Mouse (Mus musculus) liver, adult 2 months (tissue): Measurements from ENCODE around the gene Cyp2g1. TPM values are rescaled to one million over a fixed set of nuclear protein-coding genes. Genes with fewer than 3 reads are reported as not detected.
"Not testable (repeated sequence)": the region's sequence is repeated elsewhere in the genome, so short reads cannot be mapped to it uniquely, and the experiment has no call there.

Experiments used
- DNase-seq: peaks from one replicate; pipeline ENCODE4 v3.0.0-alpha.2; 2011; ENCODE audit warnings: low read depth, low spot score; ENCODE audit errors: extremely low read depth
- H3K27ac ChIP-seq: fragments of 200-500 bp; replicated peaks from 2 replicates; pipeline ENCODE4 v1.5.1; 2012; ENCODE audit warnings: low read depth, mild to moderate bottlenecking, control low read depth, inconsistent platforms, low read length; ENCODE audit not compliant: insufficient read depth
- H3K27me3 ChIP-seq: fragments of 200-500 bp; 2 replicates; pipeline ENCODE4 v1.6.1; 2012; ENCODE audit warnings: mild to moderate bottlenecking, moderate library complexity, low read length, inconsistent platforms; ENCODE audit not compliant: control insufficient read depth, insufficient read depth
- H3K36me3 ChIP-seq: fragments of 200-500 bp; 2 replicates; pipeline ENCODE4 v1.6.1; 2012; ENCODE audit warnings: low read length, inconsistent platforms; ENCODE audit not compliant: control insufficient read depth, insufficient read depth
- H3K4me1 ChIP-seq: fragments of 200-500 bp; 2 replicates; pipeline ENCODE4 v1.6.1; 2011; ENCODE audit warnings: low read length; ENCODE audit not compliant: control insufficient read depth, insufficient read depth
- H3K4me3 ChIP-seq: fragments of 200-500 bp; 2 replicates; pipeline ENCODE4 v1.5.1; 2011; ENCODE audit warnings: low read depth, mild to moderate bottlenecking, control low read depth, low read length, moderate library complexity; ENCODE audit not compliant: insufficient read depth
- H3K79me2 ChIP-seq: fragments of 200-500 bp; 2 replicates; pipeline ENCODE4 v1.6.1; 2012; ENCODE audit warnings: inconsistent platforms, mild to moderate bottlenecking, low read length, moderate library complexity; ENCODE audit not compliant: control insufficient read depth, insufficient read depth
- H3K9ac ChIP-seq: fragments of 200-500 bp; 2 replicates; pipeline ENCODE4 v1.6.1; 2012; ENCODE audit warnings: low read depth, mild to moderate bottlenecking, control low read depth, inconsistent platforms, low read length
- CTCF ChIP-seq: fragments of 200-500 bp; IDR thresholded peaks from 2 replicates; pipeline ENCODE4 v1.5.1; 2011; ENCODE audit warnings: low read depth, low read length, control low read depth
- POLR2A ChIP-seq: fragments of 200-500 bp; IDR thresholded peaks from 2 replicates; pipeline ENCODE4 v1.6.1; 2011; ENCODE audit warnings: low read length, control low read depth; ENCODE audit not compliant: insufficient read depth; ENCODE audit errors: extremely low read depth
- WGBS: fragments of 180-500 bp; shearing (Covaris S2); methylation state at CpG from one replicate; pipeline ENCODE4 v1.1.7; 2018; 5-methylcytosine and 5-hydroxymethylcytosine counted together
- polyA plus RNA-seq: library from polyadenylated mRNA; depleted of rRNA; stranded (reverse); fragments of >200 nt; gene quantifications from 2 replicates; pipeline ENCODE4 v1.2.3, GENCODE M21; 2012
- total RNA-seq: library from RNA; depleted of rRNA; stranded (reverse); fragments of >200 nt; gene quantifications from 2 replicates; pipeline ENCODE4 v1.2.3, GENCODE M21; 2014

Cyp2g1 gene
- total and polyA plus RNA-seq, 2 experiments, result 8.5 to 14.6 TPM

- no peaks in the 10 kb centered on the region for H3K27me3 ChIP-seq
- 14% methylated on average over 5 of the region's 5 CpGs for WGBS
- DNase-seq, result peak; percentile 99
- no peak overlapping the region for H3K9ac ChIP-seq
- H3K79me2 ChIP-seq, result no peaks in the 10 kb centered on the region
- no peak overlapping the region for H3K4me3 ChIP-seq
- TF ChIP-seq CTCF, result no peak
- no peak for TF ChIP-seq POLR2A
- peak overlapping the region; percentile 20; the same call in 1 of the 2 replicates for H3K27ac ChIP-seq
- H3K4me1 ChIP-seq, result peaks cover 11% of the 10 kb centered on the region
- H3K36me3 ChIP-seq, result no peaks in the 10 kb centered on the region
Measured at GRCm38 (mm10) chr7:26783163-26783562, 25.5 kb upstream of the Cyp2g1 start.

- not testable (repeated sequence) for H3K9ac ChIP-seq, H3K79me2 ChIP-seq, H3K27me3 ChIP-seq, DNase-seq, H3K4me3 ChIP-seq, H3K36me3 ChIP-seq, H3K27ac ChIP-seq
- 77% methylated on average over 1 of the region's 1 CpGs for WGBS
- peaks cover 11% of the 10 kb centered on the region for H3K4me1 ChIP-seq
Measured at GRCm38 (mm10) chr7:26786013-26786412, 22.7 kb upstream of the Cyp2g1 start.

- Histone ChIP-seq H3K9ac (no peak overlapping the region), H3K4me1 (no peaks in the 10 kb centered on the region), H3K79me2 (no peaks in the 10 kb centered on the region), H3K27me3 (no peaks in the 10 kb centered on the region), H3K36me3 (no peaks in the 10 kb centered on the region), H3K4me3 (no peak overlapping the region), H3K27ac (no peak overlapping the region)
- WGBS, result 52% methylated on average over 6 of the region's 6 CpGs
- no peak for DNase-seq
- TF ChIP-seq POLR2A, result no peak
- no peak for TF ChIP-seq CTCF
Measured at GRCm38 (mm10) chr7:26789984-26790383, 18.7 kb upstream of the Cyp2g1 start.

GRCm38 (mm10) chr7:26800104-26800503, 8.6 kb upstream of the Cyp2g1 start:
- H3K36me3 ChIP-seq, result no peaks in the 10 kb centered on the region
- H3K4me3 ChIP-seq, result no peak overlapping the region
- H3K27me3 ChIP-seq, result no peaks in the 10 kb centered on the region
- no peak overlapping the region for H3K27ac ChIP-seq
- H3K4me1 ChIP-seq, result peaks cover 2% of the 10 kb centered on the region; the same call in 1 of the 2 replicates
- DNase-seq, result peak; percentile 52
- no peaks in the 10 kb centered on the region for H3K79me2 ChIP-seq
- H3K9ac ChIP-seq, result no peak overlapping the region
- TF ChIP-seq CTCF, result no peak
- TF ChIP-seq POLR2A, result no peak

- H3K4me1 ChIP-seq, result peaks cover 2% of the 10 kb centered on the region; the same call in 1 of the 2 replicates
- no peaks in the 10 kb centered on the region for H3K27me3 ChIP-seq
- TF ChIP-seq POLR2A (no peak), CTCF (no peak)
- no peak overlapping the region; the same call in 1 of the 2 replicates for H3K27ac ChIP-seq
- H3K9ac ChIP-seq, result no peak overlapping the region
- no peaks in the 10 kb centered on the region for H3K79me2 ChIP-seq
- no peaks in the 10 kb centered on the region for H3K36me3 ChIP-seq
- peak; percentile 98 for DNase-seq
- WGBS, result 61% methylated on average over 1 of the region's 1 CpGs
- H3K4me3 ChIP-seq, result no peak overlapping the region
Measured at GRCm38 (mm10) chr7:26800996-26801395, 7.7 kb upstream of the Cyp2g1 start.

GRCm38 (mm10) chr7:26831556-26832292, 23.0 kb downstream of the Cyp2g1 start:
- H3K4me1 ChIP-seq, H3K4me3 ChIP-seq, H3K9ac ChIP-seq, H3K36me3 ChIP-seq, H3K79me2 ChIP-seq, H3K27me3 ChIP-seq, H3K27ac ChIP-seq: not testable (repeated sequence)
- WGBS, result 28% methylated on average over 9 of the region's 9 CpGs
- DNase-seq, result peak; percentile 51

- H3K9ac ChIP-seq, H3K27me3 ChIP-seq, H3K36me3 ChIP-seq, H3K4me3 ChIP-seq, H3K79me2 ChIP-seq, H3K4me1 ChIP-seq: not testable (repeated sequence)
- peak; percentile 82 for DNase-seq
- WGBS, result 50% methylated on average over 7 of the region's 7 CpGs
- peak overlapping the region; percentile 44; the same call in 1 of the 2 replicates for H3K27ac ChIP-seq
Measured at GRCm38 (mm10) chr7:26832668-26833067, 24.0 kb downstream of the Cyp2g1 start.

GRCm38 (mm10) chr7:26835059-26835458, 26.4 kb downstream of the Cyp2g1 start, which contains the start of gene Cyp2a5:
Gene Cyp2a5, plus strand, starts transcription at chr7:26835305.
- WGBS, result 50% methylated on average over 3 of the region's 3 CpGs
- not testable (repeated sequence) for H3K79me2 ChIP-seq, H3K4me1 ChIP-seq, H3K27me3 ChIP-seq, H3K36me3 ChIP-seq
- peak within 1 kb of the TSS; percentile 37; the same call in 1 of the 2 replicates for H3K9ac ChIP-seq
- H3K27ac ChIP-seq, result peak within 1 kb of the TSS; percentile 31; the same call in 1 of the 2 replicates
- DNase-seq, result peak; percentile 84
- H3K4me3 ChIP-seq, result peak within 1 kb of the TSS; percentile 51
